Mouse (Mus musculus) erythroblast, embryonic 14.5 days (primary cell): ENCODE measurements around the gene Slc6a6.

ENCODE experiments used
- GATA1 ChIP-seq: IDR thresholded peaks from 2 replicates; pipeline ENCODE4 v1.6.1; 2012; ENCODE audit warnings: low read length, inconsistent platforms, mixed read lengths
- TAL1 ChIP-seq: IDR thresholded peaks from 3 replicates; pipeline ENCODE4 v1.6.1; 2012; ENCODE audit warnings: low read length, inconsistent platforms, mixed read lengths

GRCm38 (mm10) chr6:91738058-91738457, 54.2 kb downstream of the Slc6a6 start:
- TF ChIP-seq TAL1: no peak
- no peak for TF ChIP-seq GATA1
